Mouse (Mus musculus) neural tube, embryonic 11.5 days (tissue): Measurements from ENCODE around the gene Rpl39. TPM values are rescaled to one million over a fixed set of nuclear protein-coding genes. Genes with fewer than 3 reads are reported as not detected.
"Not testable (repeated sequence)": the region's sequence is repeated elsewhere in the genome, so short reads cannot be mapped to it uniquely, and the experiment has no call there.

Experiments used
- ATAC-seq: fragments of 200-750 bp; cut with Nextera tagmentation; 2 replicates; pipeline ENCODE4 v1.8.0; 2017; ENCODE audit warnings: moderate number of reproducible peaks, mild to moderate bottlenecking, moderate TSS enrichment, moderate library complexity; ENCODE audit not compliant: insufficient read depth, low FRiP score, low TSS enrichment
- DNase-seq: peaks from one replicate; pipeline ENCODE4 v3.0.0-alpha.2; 2015; ENCODE audit warnings: low spot score
- H3K27ac ChIP-seq: fragments of 300-500 bp; sonication (generic); 2 replicates; pipeline ENCODE4 v1.5.1; 2014; ENCODE audit warnings: low read depth, mild to moderate bottlenecking, low read length
- H3K27me3 ChIP-seq: fragments of 300-500 bp; sonication (generic); 2 replicates; pipeline ENCODE4 v1.6.1; 2014; ENCODE audit warnings: mild to moderate bottlenecking, low read length, mixed read lengths; ENCODE audit not compliant: control insufficient read depth, insufficient read depth
- H3K36me3 ChIP-seq: fragments of 300-500 bp; sonication (generic); 2 replicates; pipeline ENCODE4 v1.6.1; 2014; ENCODE audit warnings: mild to moderate bottlenecking, low read length, moderate library complexity, mixed read lengths; ENCODE audit not compliant: control insufficient read depth, insufficient read depth
- H3K4me1 ChIP-seq: fragments of 300-500 bp; sonication (generic); 2 replicates; pipeline ENCODE4 v1.6.1; 2014; ENCODE audit warnings: low read length, mixed read lengths; ENCODE audit not compliant: control insufficient read depth, insufficient read depth
- H3K4me2 ChIP-seq: fragments of 300-500 bp; sonication (generic); 2 replicates; pipeline ENCODE4 v1.6.1; 2014; ENCODE audit warnings: low read depth, mild to moderate bottlenecking, moderate library complexity
- H3K4me3 ChIP-seq: fragments of 300-500 bp; sonication (generic); 2 replicates; pipeline ENCODE4 v1.5.1; 2014; ENCODE audit warnings: low read depth, low read length
- H3K9ac ChIP-seq: fragments of 300-500 bp; sonication (generic); 2 replicates; pipeline ENCODE4 v1.6.1; 2014; ENCODE audit warnings: mild to moderate bottlenecking, low read length
- H3K9me3 ChIP-seq: fragments of 300-500 bp; sonication (generic); 2 replicates; pipeline ENCODE4 v1.6.1; 2016; ENCODE audit warnings: low read length; ENCODE audit not compliant: control insufficient read depth
- WGBS: fragments of 180-500 bp; shearing (Covaris S2); extraction: QIAGEN DNeasy Blood & Tissue Kit; methylation state at CpG from one replicate; pipeline ENCODE4 v1.1.7; 2014; 5-methylcytosine and 5-hydroxymethylcytosine counted together
- polyA plus RNA-seq: library from polyadenylated mRNA; unstranded; fragments of >200 nt; fragmentation: Nextera tagmentation; extraction: Ambion mirVana; gene quantifications from 2 replicates; pipeline ENCODE4 v1.2.1, GENCODE M21; 2014

Rpl39 gene
- polyA plus RNA-seq, 1 experiment from 2014 or later = 447 TPM

DNA sequence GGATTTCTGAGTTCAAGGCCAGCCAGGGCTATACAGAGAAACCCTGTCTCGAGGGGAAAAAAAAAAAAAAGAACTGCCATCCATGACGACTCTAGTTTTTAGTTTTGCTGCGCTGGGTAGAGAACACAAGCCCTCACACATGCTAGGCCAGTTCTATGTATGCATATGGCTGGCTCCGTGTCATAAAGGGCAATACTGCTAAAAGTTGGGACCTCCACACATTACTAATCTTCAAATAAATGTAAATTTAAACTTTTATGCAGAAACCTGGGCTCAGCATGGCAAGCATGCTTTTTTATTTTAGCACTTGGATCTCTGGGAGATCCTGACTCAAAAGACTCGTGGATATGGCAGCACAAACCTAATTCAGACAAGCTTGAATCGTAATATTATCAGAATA lies 4.0 kb downstream of the Rpl39 start:
- Histone ChIP-seq H3K27ac (no peak overlapping the region), H3K36me3 (no peaks in the 10 kb centered on the region; the same call in 1 of the 2 replicates), H3K4me1 (no peaks in the 10 kb centered on the region), H3K9ac (no peak overlapping the region), H3K4me2 (no peak overlapping the region), H3K27me3 (no peaks in the 10 kb centered on the region), H3K9me3 (no peaks in the 10 kb centered on the region), H3K4me3 (no peak overlapping the region)
- DNase-seq (no peak), ATAC-seq (no peak)
- 61% methylated on average over 6 of the region's 6 CpGs for WGBS

DNA sequence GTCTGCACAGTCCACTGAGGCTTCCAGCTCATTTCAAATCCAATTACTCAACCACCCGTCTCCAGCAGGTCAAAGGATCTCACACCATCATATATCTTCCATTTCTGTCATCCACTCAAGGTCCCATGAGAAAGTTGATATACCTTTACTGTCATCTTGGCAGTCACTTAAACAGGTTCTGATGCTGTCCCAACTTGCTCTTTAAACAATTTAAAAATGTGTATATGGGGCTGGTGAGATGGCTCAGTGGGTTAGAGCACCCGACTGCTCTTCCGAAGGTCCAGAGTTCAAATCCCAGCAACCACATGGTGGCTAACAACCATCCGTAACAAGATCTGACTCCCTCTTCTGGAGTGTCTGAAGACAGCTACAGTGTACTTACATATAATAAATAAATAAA lies 4.9 kb downstream of the Rpl39 start:
- H3K4me3 ChIP-seq, DNase-seq, H3K9me3 ChIP-seq, H3K4me1 ChIP-seq, H3K36me3 ChIP-seq, H3K9ac ChIP-seq, H3K27ac ChIP-seq, H3K27me3 ChIP-seq, H3K4me2 ChIP-seq, ATAC-seq: not testable (repeated sequence)
- WGBS = 69% methylated on average over 3 of the region's 4 CpGs

DNA sequence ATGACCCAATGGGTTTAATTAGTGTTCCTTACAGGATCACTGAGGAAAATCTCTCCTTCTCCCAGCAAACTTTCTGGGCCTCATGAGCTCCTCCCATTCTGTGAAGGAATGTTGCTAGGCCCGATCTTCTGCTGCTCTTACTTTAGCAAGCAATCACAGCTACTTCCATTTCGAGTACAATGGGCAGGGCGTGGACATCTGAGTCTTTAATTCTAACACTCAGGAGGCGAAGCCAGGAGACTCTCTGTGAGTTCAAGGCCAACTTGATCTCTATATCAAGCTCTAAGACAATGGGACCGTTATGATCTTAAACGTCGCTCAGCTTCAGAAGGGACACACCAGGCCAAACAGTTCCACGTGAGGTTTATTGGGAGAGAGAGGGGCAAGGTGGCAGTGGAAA lies 8.6 kb downstream of the Rpl39 start:
- 78% methylated on average over 8 of the region's 8 CpGs for WGBS
- no peaks in the 10 kb centered on the region for H3K9me3 ChIP-seq
- H3K36me3 ChIP-seq = no peaks in the 10 kb centered on the region

DNA sequence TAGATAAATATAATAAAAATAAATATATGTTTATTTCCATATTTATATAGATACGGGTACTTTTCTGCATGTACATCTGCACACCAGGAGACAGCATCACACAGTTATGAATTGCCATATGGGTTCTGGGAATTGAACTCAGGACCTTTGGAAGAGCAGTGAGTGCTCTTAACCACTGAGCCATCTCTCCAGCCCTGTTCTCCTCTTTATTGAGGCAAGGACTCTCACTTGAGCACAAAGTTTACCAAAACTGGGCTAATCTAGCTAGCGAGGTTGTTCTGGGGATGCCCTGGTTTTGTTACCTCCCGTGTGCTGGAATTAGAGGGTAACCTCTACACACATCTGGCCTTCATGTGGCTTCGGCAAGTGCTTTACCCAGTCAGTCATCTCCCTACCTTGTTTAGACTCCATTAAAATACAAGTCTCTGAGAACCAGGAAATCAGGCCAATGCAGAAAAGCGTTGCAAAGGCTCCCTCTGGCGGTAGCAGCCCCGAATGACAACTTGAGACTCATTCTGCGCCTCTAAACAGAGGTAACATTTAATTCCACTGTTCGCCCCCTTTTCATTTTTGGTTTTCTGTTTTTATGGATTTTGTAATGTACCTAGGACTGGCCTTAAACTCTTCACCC lies 10.8 kb downstream of the Rpl39 start:
- Histone ChIP-seq H3K9me3 (no peaks in the 10 kb centered on the region), H3K36me3 (no peaks in the 10 kb centered on the region), H3K4me3 (no peak overlapping the region), H3K4me2 (no peak overlapping the region), H3K27ac (no peak overlapping the region), H3K27me3 (no peaks in the 10 kb centered on the region), H3K4me1 (no peaks in the 10 kb centered on the region), H3K9ac (no peak overlapping the region)
- 40% methylated on average over 9 of the region's 9 CpGs for WGBS
- ATAC-seq = no peak
- DNase-seq = peak; percentile 66

More for the DNA sequence above, 8.6 kb downstream of the Rpl39 start:
- Histone ChIP-seq H3K4me1 (no peaks in the 10 kb centered on the region), H3K4me2 (no peak overlapping the region), H3K9ac (no peak overlapping the region), H3K4me3 (no peak overlapping the region), H3K27ac (no peak overlapping the region), H3K27me3 (no peaks in the 10 kb centered on the region)
- ATAC-seq = no peak
- DNase-seq = no peak

DNA sequence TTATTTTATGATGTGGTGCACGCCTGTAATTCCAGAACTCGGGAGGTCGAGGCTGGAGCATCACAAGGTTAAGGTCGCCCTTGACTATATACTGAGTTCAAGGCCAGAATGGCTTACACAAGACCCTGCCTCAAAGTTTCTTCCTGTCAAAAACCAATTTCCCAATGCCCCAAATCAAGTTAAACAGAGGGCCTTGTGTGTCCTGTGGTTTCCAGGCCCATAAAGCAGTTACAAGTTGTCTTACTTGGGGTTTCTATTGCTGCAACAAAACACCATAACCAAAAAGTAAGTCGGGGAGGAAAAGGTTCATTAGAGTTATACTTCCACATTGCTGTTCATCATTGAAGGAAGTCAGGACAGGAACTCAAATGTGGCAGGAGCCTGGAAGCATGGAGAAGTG lies 16.4 kb downstream of the Rpl39 start:
- no peaks in the 10 kb centered on the region for H3K36me3 ChIP-seq
- H3K9me3 ChIP-seq = no peaks in the 10 kb centered on the region
- ATAC-seq (no peak), DNase-seq (no peak)
- H3K9ac ChIP-seq = no peak overlapping the region
- H3K27me3 ChIP-seq = no peaks in the 10 kb centered on the region
- H3K4me2 ChIP-seq = no peak overlapping the region
- no peak overlapping the region for H3K27ac ChIP-seq
- H3K4me3 ChIP-seq = no peak overlapping the region
- no peaks in the 10 kb centered on the region for H3K4me1 ChIP-seq
- WGBS = 85% methylated on average over 5 of the region's 5 CpGs

DNA sequence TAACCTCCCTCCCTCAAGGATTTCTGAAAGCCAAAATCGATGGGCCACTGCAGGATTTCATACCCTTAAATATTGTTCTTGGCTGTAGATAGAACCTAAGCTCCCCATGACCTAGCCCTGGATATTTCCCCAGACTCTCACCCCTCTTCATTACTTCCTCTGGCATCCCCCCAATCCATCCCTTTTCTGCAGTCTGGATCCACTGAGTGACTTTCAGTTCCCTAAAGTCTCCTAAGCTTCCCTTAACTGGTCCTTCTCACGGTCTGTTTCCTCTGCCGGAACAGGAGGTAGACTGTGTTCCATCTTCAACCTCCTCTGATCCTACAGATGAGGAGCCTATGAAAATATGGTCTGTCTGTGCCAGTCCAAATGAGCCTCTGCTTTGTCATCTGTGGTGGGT lies 17.9 kb downstream of the Rpl39 start:
- Histone ChIP-seq H3K9me3 (no peaks in the 10 kb centered on the region), H3K9ac (no peak overlapping the region), H3K27me3 (no peaks in the 10 kb centered on the region), H3K4me3 (no peak overlapping the region), H3K27ac (no peak overlapping the region), H3K4me2 (no peak overlapping the region), H3K36me3 (no peaks in the 10 kb centered on the region), H3K4me1 (no peaks in the 10 kb centered on the region)
- 93% methylated on average over 3 of the region's 3 CpGs for WGBS
- no peak for ATAC-seq
- DNase-seq = no peak

DNA sequence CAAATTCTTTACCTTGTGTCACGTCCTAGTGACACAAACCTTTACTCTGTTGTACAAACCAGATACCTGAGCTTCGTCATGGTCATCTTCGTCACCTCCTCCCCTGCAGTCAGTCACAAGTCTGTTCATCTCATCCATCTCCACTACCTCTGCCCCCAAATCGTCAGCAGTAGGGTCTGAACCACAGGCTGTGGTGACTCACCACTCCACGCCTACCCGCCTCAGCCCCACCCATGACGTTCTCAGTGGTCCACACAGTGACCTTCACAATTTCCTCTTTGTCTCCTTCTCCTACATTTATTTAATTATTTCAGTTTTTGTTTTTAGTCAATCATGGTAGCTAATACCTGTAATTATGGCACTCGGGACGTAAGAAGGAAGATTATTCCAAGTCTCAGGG lies 21.3 kb downstream of the Rpl39 start:
- Histone ChIP-seq H3K9me3 (no peaks in the 10 kb centered on the region), H3K4me2 (no peak overlapping the region), H3K36me3 (no peaks in the 10 kb centered on the region), H3K27me3 (no peaks in the 10 kb centered on the region), H3K27ac (no peak overlapping the region), H3K4me3 (no peak overlapping the region), H3K4me1 (no peaks in the 10 kb centered on the region), H3K9ac (no peak overlapping the region)
- no peak for ATAC-seq
- DNase-seq = no peak
- WGBS = 84% methylated on average over 9 of the region's 9 CpGs

DNA sequence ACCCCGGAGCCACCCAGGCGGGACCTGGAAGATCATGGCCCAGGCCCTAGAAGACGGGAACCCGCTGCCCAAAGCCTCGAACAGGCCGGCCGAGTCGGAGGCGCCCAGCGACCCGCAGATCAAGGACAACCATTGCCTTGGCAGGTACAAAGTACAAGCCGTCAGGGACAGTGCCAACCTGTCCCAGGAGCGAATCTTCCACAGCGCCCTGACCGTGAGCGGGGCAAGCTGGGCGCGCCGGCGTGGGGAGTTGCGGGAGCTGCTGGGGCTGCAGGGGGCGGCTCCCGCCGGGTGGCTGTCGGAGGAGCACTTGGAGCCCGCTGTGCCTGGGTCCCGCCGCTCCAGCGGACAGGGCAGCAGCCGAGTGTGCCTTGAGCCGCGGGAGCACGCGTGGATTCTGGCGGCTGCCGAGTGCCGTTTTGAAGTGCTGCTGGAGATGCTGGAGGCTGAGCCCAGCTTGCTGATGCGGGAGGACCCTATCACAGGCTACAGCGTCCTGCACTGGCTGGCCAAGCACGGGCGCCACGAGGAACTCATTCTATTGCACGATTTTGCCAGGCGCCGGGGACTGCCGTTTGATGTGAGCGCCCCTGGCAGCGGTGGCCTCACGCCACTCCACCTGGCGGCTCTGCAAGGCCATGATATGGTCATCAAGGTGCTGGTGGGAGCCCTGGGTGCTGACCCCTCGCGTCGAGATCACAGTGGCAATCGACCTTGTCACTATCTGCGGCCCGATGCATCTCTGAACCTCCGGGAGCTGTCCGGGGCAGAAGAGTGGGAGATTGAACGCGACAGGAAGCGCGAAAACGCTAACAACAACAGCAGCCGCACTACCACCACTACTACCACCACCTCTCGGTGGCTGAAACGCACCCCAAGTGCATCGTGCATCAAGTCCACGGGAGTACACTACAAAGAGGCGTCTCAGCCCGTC lies 36.0 kb downstream of the Rpl39 start:
- no peaks in the 10 kb centered on the region for H3K9me3 ChIP-seq
- peak overlapping the region; percentile 30 for H3K4me3 ChIP-seq
- peak overlapping the region; percentile 49 for H3K4me2 ChIP-seq
- DNase-seq = peak; percentile 27
- WGBS = 15% methylated on average over 66 of the region's 70 CpGs
- H3K9ac ChIP-seq = 0 out of 2 replicates have a peak overlapping the region, but pooled peaks have one; percentile 4
- no peak overlapping the region for H3K27ac ChIP-seq
- H3K36me3 ChIP-seq = no peaks in the 10 kb centered on the region
- no peaks in the 10 kb centered on the region for H3K4me1 ChIP-seq
- H3K27me3 ChIP-seq = peaks cover 26% of the 10 kb centered on the region
- no peak for ATAC-seq
